Mouse (Mus musculus) forebrain, embryonic 14.5 days (tissue): ENCODE results near the gene Acot8. TPM values are rescaled to one million over a fixed set of nuclear protein-coding genes. Genes with fewer than 3 reads are reported as not detected.

Experiments
- ATAC-seq: fragments of 200-750 bp; cut with Nextera tagmentation; 2 replicates; pipeline ENCODE4 v1.8.0; 2017; ENCODE audit warnings: mild to moderate bottlenecking, moderate library complexity
- DNase-seq: peaks from one replicate; pipeline ENCODE4 v3.0.0-alpha.2; 2015; ENCODE audit warnings: low spot score
- H3K27ac ChIP-seq: fragments of 300-500 bp; sonication (generic); 2 replicates; pipeline ENCODE4 v1.5.1; 2014; ENCODE audit warnings: low read depth, mild to moderate bottlenecking, control low read depth, low read length, moderate library complexity
- H3K27me3 ChIP-seq: fragments of 300-500 bp; sonication (generic); replicated peaks from 2 replicates; pipeline ENCODE4 v1.6.1; 2014; ENCODE audit warnings: low read length, control low read depth, mixed read lengths; ENCODE audit not compliant: control insufficient read depth, insufficient read depth
- H3K36me3 ChIP-seq: fragments of 300-500 bp; sonication (generic); 2 replicates; pipeline ENCODE4 v1.6.1; 2014; ENCODE audit warnings: low read length, control low read depth; ENCODE audit not compliant: control insufficient read depth, insufficient read depth
- H3K4me1 ChIP-seq: fragments of 300-500 bp; sonication (generic); 2 replicates; pipeline ENCODE4 v1.6.1; 2014; ENCODE audit warnings: antibody characterized with exemption, low read length, control low read depth; ENCODE audit not compliant: control insufficient read depth, insufficient read depth
- H3K4me2 ChIP-seq: fragments of 300-500 bp; sonication (generic); 2 replicates; pipeline ENCODE4 v1.6.1; 2014; ENCODE audit warnings: mild to moderate bottlenecking, control low read depth, low read length
- H3K4me3 ChIP-seq: fragments of 300-500 bp; sonication (generic); 2 replicates; pipeline ENCODE4 v1.5.1; 2014; ENCODE audit warnings: low read depth, low read length, control low read depth
- H3K9ac ChIP-seq: fragments of 300-500 bp; sonication (generic); 2 replicates; pipeline ENCODE4 v1.6.1; 2014; ENCODE audit warnings: mild to moderate bottlenecking, low read length, control low read depth, moderate library complexity
- H3K9me3 ChIP-seq: fragments of 300-500 bp; sonication (generic); replicated peaks from 2 replicates; pipeline ENCODE4 v1.6.1; 2016; ENCODE audit warnings: low read length, control low read depth, mixed read lengths; ENCODE audit not compliant: control insufficient read depth
- WGBS: fragments of 180-500 bp; shearing (Covaris S2); extraction: QIAGEN DNeasy Blood & Tissue Kit; methylation state at CpG from one replicate; pipeline ENCODE4 v1.1.7; 2014; 5-methylcytosine and 5-hydroxymethylcytosine counted together
- polyA plus RNA-seq: library from polyadenylated mRNA; unstranded; fragments of >200 nt; fragmentation: Nextera tagmentation; extraction: Ambion mirVana; gene quantifications from 2 replicates; pipeline ENCODE4 v1.2.1, GENCODE M21; 2014

Acot8 gene
- polyA plus RNA-seq, 1 experiment from 2014 or later: 12.0 TPM

- Histone ChIP-seq H3K4me3 (no peak overlapping the region), H3K4me2 (no peak overlapping the region), H3K4me1 (no peaks in the 10 kb centered on the region), H3K9ac (no peak overlapping the region), H3K36me3 (peaks cover 100% of the 10 kb centered on the region), H3K9me3 (no peaks in the 10 kb centered on the region), H3K27ac (no peak overlapping the region), H3K27me3 (no peaks in the 10 kb centered on the region)
- DNase-seq (no peak), ATAC-seq (no peak)
- 71% methylated on average over 1 of the region's 1 CpGs for WGBS
Observed at GRCm38 (mm10) chr2:164758692-164759091, 46.0 kb downstream of the Acot8 start.

- DNase-seq (no peak), ATAC-seq (no peak)
- Histone ChIP-seq H3K4me1 (no peaks in the 10 kb centered on the region), H3K27me3 (no peaks in the 10 kb centered on the region), H3K9me3 (no peaks in the 10 kb centered on the region), H3K36me3 (peaks cover 100% of the 10 kb centered on the region), H3K4me3 (no peak overlapping the region), H3K9ac (no peak overlapping the region), H3K27ac (no peak overlapping the region), H3K4me2 (no peak overlapping the region)
- WGBS: 90% methylated on average over 10 of the region's 11 CpGs
Observed at GRCm38 (mm10) chr2:164757841-164758240, 46.8 kb downstream of the Acot8 start.

DNA sequence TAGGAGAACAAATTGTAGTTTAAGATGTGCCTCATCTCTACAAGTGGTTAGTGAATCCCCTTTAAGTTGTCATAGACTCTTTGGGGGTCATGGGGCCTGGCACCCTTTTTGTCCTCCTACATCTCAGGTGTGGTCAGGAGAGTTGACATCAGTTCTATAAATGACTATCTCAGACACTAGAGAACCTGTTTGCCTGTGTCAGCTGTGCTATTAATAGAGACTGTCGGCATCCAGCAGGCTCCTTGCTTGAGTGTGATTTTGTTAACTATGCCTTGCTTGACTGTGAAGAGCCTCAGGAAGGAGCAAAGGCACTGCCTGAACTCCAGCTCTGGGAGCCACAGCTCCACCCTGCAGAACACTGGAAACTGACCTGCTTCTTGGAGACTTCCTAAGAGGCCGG, 49.9 kb downstream of the Acot8 start:
- 89% methylated on average over 2 of the region's 2 CpGs for WGBS
- H3K4me2 ChIP-seq: no peak overlapping the region
- no peaks in the 10 kb centered on the region for H3K4me1 ChIP-seq
- DNase-seq: no peak
- H3K9ac ChIP-seq: no peak overlapping the region
- ATAC-seq: no peak
- H3K36me3 ChIP-seq: peaks cover 97% of the 10 kb centered on the region
- no peaks in the 10 kb centered on the region for H3K27me3 ChIP-seq
- no peaks in the 10 kb centered on the region for H3K9me3 ChIP-seq
- H3K27ac ChIP-seq: no peak overlapping the region
- no peak overlapping the region for H3K4me3 ChIP-seq

- peaks cover 91% of the 10 kb centered on the region for H3K36me3 ChIP-seq
- no peaks in the 10 kb centered on the region for H3K9me3 ChIP-seq
- no peak overlapping the region for H3K4me2 ChIP-seq
- no peak overlapping the region for H3K9ac ChIP-seq
- DNase-seq: no peak
- no peaks in the 10 kb centered on the region for H3K27me3 ChIP-seq
- no peak overlapping the region for H3K4me3 ChIP-seq
- no peak overlapping the region for H3K27ac ChIP-seq
- WGBS: 92% methylated on average over 11 of the region's 11 CpGs
- ATAC-seq: no peak
- no peaks in the 10 kb centered on the region for H3K4me1 ChIP-seq
Observed at GRCm38 (mm10) chr2:164754105-164754504, 50.6 kb downstream of the Acot8 start.

DNA sequence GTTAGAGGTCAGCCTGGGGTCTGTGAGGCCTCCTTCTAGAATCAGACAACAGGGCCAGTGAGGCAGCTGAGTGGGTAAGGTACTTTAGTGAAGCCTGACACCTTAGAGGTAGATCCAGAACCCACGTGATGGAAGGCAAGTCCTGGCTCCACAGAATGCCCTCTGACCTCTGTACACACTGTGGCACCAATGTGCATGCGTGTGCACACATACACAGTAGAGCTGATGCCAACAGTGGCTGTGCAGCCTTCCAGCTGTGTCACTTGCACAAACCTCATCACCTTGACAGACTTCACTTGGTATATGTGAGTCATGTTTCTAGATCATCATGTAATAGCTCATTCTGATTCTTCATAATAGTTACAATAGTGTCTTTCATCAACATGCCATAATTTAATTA, 52.2 kb downstream of the Acot8 start:
- no peak overlapping the region for H3K4me2 ChIP-seq
- ATAC-seq (no peak), DNase-seq (no peak)
- no peaks in the 10 kb centered on the region for H3K27me3 ChIP-seq
- H3K4me3 ChIP-seq: no peak overlapping the region
- no peak overlapping the region for H3K27ac ChIP-seq
- WGBS: 94% methylated on average over 2 of the region's 2 CpGs
- no peaks in the 10 kb centered on the region for H3K9me3 ChIP-seq
- H3K36me3 ChIP-seq: peaks cover 89% of the 10 kb centered on the region
- no peak overlapping the region for H3K9ac ChIP-seq
- no peaks in the 10 kb centered on the region for H3K4me1 ChIP-seq

GRCm38 (mm10) chr2:164748991-164749390, 55.7 kb downstream of the Acot8 start:
- no peak overlapping the region for H3K9ac ChIP-seq
- peaks cover 56% of the 10 kb centered on the region for H3K36me3 ChIP-seq
- no peak for ATAC-seq
- H3K4me3 ChIP-seq: no peak overlapping the region
- no peaks in the 10 kb centered on the region for H3K9me3 ChIP-seq
- H3K4me1 ChIP-seq: peaks cover 10% of the 10 kb centered on the region; the same call in 1 of the 2 replicates
- DNase-seq: no peak
- WGBS: 91% methylated on average over 6 of the region's 6 CpGs
- no peak overlapping the region for H3K27ac ChIP-seq
- no peaks in the 10 kb centered on the region for H3K27me3 ChIP-seq
- no peak overlapping the region for H3K4me2 ChIP-seq

GRCm38 (mm10) chr2:164748191-164748590, 56.5 kb downstream of the Acot8 start:
- DNase-seq (no peak), ATAC-seq (no peak)
- Histone ChIP-seq H3K4me2 (no peak overlapping the region), H3K27ac (no peak overlapping the region), H3K4me3 (no peak overlapping the region), H3K9ac (no peak overlapping the region), H3K36me3 (peaks cover 48% of the 10 kb centered on the region), H3K27me3 (no peaks in the 10 kb centered on the region), H3K4me1 (peaks cover 10% of the 10 kb centered on the region; the same call in 1 of the 2 replicates), H3K9me3 (no peaks in the 10 kb centered on the region)
- WGBS: 84% methylated on average over 4 of the region's 4 CpGs

GRCm38 (mm10) chr2:164746693-164747092, 58.0 kb downstream of the Acot8 start:
- Histone ChIP-seq H3K27ac (no peak overlapping the region; the same call in 1 of the 2 replicates), H3K27me3 (no peaks in the 10 kb centered on the region), H3K4me2 (peak overlapping the region; percentile 87), H3K4me1 (peaks cover 10% of the 10 kb centered on the region; the same call in 1 of the 2 replicates), H3K9me3 (no peaks in the 10 kb centered on the region), H3K4me3 (peak overlapping the region; percentile 88), H3K36me3 (peaks cover 33% of the 10 kb centered on the region), H3K9ac (peak overlapping the region; percentile 93)
- no peak for ATAC-seq
- no peak for DNase-seq
- WGBS: 57% methylated on average over 8 of the region's 8 CpGs

- no peaks in the 10 kb centered on the region for H3K27me3 ChIP-seq
- peak within 1 kb of the TSS; percentile 87 for H3K4me2 ChIP-seq
- peaks cover 10% of the 10 kb centered on the region; the same call in 1 of the 2 replicates for H3K4me1 ChIP-seq
- H3K27ac ChIP-seq: peak within 1 kb of the TSS; percentile 66
- peak; percentile 96 for ATAC-seq
- H3K36me3 ChIP-seq: peaks cover 28% of the 10 kb centered on the region
- H3K9me3 ChIP-seq: no peaks in the 10 kb centered on the region
- peak; percentile 96 for DNase-seq
- WGBS: under 1% methylated on average over 63 of the region's 70 CpGs
- peak within 1 kb of the TSS; percentile 93 for H3K9ac ChIP-seq
- peak within 1 kb of the TSS; percentile 88 for H3K4me3 ChIP-seq
Observed at GRCm38 (mm10) chr2:164745843-164746479, 58.7 kb downstream of the Acot8 start, which contains the start of the genes Wfdc3 and Dnttip1. Gene Wfdc3, minus strand, starts transcription at chr2:164745931. Gene Dnttip1, plus strand, starts transcription at chr2:164745983.
